Mouse (Mus musculus) embryonic facial prominence, embryonic 14.5 days (tissue): ENCODE measurements around the gene Gm21117. TPM values are rescaled to one million over a fixed set of nuclear protein-coding genes. Genes with fewer than 3 reads are reported as not detected.
"Not testable (repeated sequence)": the region's sequence is repeated elsewhere in the genome, so short reads cannot be mapped to it uniquely, and the experiment has no call there.

ENCODE experiments used
- ATAC-seq: fragments of 200-750 bp; cut with Nextera tagmentation; 2 replicates; pipeline ENCODE4 v1.8.0; 2017; ENCODE audit warnings: low read depth, moderate number of reproducible peaks, moderate TSS enrichment
- DNase-seq: peaks from one replicate; pipeline ENCODE4 v3.0.0-alpha.2; 2015; ENCODE audit warnings: low spot score
- H3K27ac ChIP-seq: fragments of 300-500 bp; sonication (generic); replicated peaks from 2 replicates; pipeline ENCODE4 v1.5.1; 2014; ENCODE audit warnings: low read depth, mild to moderate bottlenecking, low read length, moderate library complexity
- H3K27me3 ChIP-seq: fragments of 300-500 bp; sonication (generic); replicated peaks from 2 replicates; pipeline ENCODE4 v1.6.1; 2014; ENCODE audit warnings: low read length; ENCODE audit not compliant: control insufficient read depth, insufficient read depth
- H3K36me3 ChIP-seq: fragments of 300-500 bp; sonication (generic); 2 replicates; pipeline ENCODE4 v1.6.1; 2014; ENCODE audit warnings: low read length, mixed read lengths; ENCODE audit not compliant: control insufficient read depth, insufficient read depth
- H3K4me1 ChIP-seq: fragments of 300-500 bp; sonication (generic); 2 replicates; pipeline ENCODE4 v1.6.1; 2014; ENCODE audit warnings: antibody characterized with exemption, low read length; ENCODE audit not compliant: control insufficient read depth, insufficient read depth
- H3K4me2 ChIP-seq: fragments of 300-500 bp; sonication (generic); 2 replicates; pipeline ENCODE4 v1.6.1; 2014; ENCODE audit warnings: low read depth, mild to moderate bottlenecking, low read length, moderate library complexity, mixed read lengths
- H3K4me3 ChIP-seq: fragments of 300-500 bp; sonication (generic); 2 replicates; pipeline ENCODE4 v1.5.1; 2014; ENCODE audit warnings: low read depth, mild to moderate bottlenecking, low read length
- H3K9ac ChIP-seq: fragments of 300-500 bp; sonication (generic); 2 replicates; pipeline ENCODE4 v1.6.1; 2014; ENCODE audit warnings: low read depth, mild to moderate bottlenecking, low read length, moderate library complexity, mixed read lengths
- H3K9me3 ChIP-seq: fragments of 300-500 bp; sonication (generic); 2 replicates; pipeline ENCODE4 v1.6.1; 2016; ENCODE audit warnings: low read length; ENCODE audit not compliant: control insufficient read depth
- WGBS: fragments of 180-500 bp; shearing (Covaris S2); extraction: QIAGEN DNeasy Blood & Tissue Kit; methylation state at CpG from one replicate; pipeline ENCODE4 v1.1.7; 2014; 5-methylcytosine and 5-hydroxymethylcytosine counted together
- polyA plus RNA-seq: library from polyadenylated mRNA; unstranded; fragments of >200 nt; fragmentation: Nextera tagmentation; extraction: Ambion mirVana; gene quantifications from 2 replicates; pipeline ENCODE4 v1.2.1, GENCODE M21; 2014

The Gm21117 gene
- not detected in 2 replicates for polyA plus RNA-seq

DNA sequence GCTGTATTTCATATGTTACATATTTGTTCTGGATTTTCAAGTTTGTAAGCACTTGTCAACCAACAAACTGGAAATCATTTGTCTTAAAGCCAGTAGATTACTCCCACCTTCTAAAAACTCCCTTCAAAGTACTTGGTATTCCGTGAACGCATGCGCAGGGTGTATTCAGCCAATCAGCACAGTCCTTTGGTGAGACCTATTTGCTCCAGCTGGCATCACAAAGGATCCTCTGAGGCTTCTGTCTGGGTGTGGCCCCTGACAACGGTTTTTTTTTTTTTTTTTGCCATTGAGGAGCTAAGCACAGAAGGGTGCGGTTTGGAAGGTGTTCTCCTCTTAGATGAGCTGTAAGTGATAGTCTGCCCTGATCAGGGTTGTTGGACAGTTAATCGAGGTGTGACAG, at the start of gene Gm21117:
Gm21117 (plus strand) TSS at position 301 of the 400 bp plus-strand sequence.
- not testable (repeated sequence) for H3K9me3 ChIP-seq, H3K27ac ChIP-seq, DNase-seq, H3K9ac ChIP-seq, H3K36me3 ChIP-seq, H3K4me3 ChIP-seq, H3K4me2 ChIP-seq, H3K4me1 ChIP-seq, ATAC-seq, H3K27me3 ChIP-seq
- WGBS, result no CpG with 5 or more reads among the region's 6 CpGs
